Mouse (Mus musculus) bone marrow macrophage, adult 2 months (primary cell): ENCODE measurements around the gene Fam219a. TPM values are rescaled to one million over a fixed set of nuclear protein-coding genes. Genes with fewer than 3 reads are reported as not detected.
A peak's percentile ranks its signal among the peaks of the same experiment; 100 is the strongest.

Experiments used
- H3K27ac ChIP-seq: 2 replicates; pipeline ENCODE4 v1.5.1; 2012; ENCODE audit warnings: low read depth, low read length; ENCODE audit not compliant: insufficient read depth
- H3K4me1 ChIP-seq: 2 replicates; pipeline ENCODE4 v1.6.1; 2012; ENCODE audit warnings: low read length; ENCODE audit not compliant: control insufficient read depth, insufficient read depth
- H3K4me3 ChIP-seq: 2 replicates; pipeline ENCODE4 v1.5.1; 2012; ENCODE audit warnings: mild to moderate bottlenecking, low read length, moderate library complexity; ENCODE audit not compliant: insufficient read depth
- CTCF ChIP-seq: IDR thresholded peaks from 2 replicates; pipeline ENCODE4 v1.5.1; 2012; ENCODE audit warnings: low read depth, mild to moderate bottlenecking, low read length, moderate library complexity
- POLR2A ChIP-seq: IDR thresholded peaks from 2 replicates; pipeline ENCODE4 v1.6.1; 2012; ENCODE audit warnings: mild to moderate bottlenecking, low read depth, low read length, borderline replicate concordance
- polyA plus RNA-seq: library from polyadenylated mRNA; stranded (reverse); fragments of >200 nt; gene quantifications from 2 replicates; pipeline ENCODE4 v1.2.4, GENCODE M21; 2012; ENCODE audit not compliant: missing spikeins, insufficient read depth, insufficient read length

Gene Fam219a
- polyA plus RNA-seq, 1 experiment: 35.2 TPM

- no peaks in the 10 kb centered on the region for H3K4me1 ChIP-seq
- H3K4me3 ChIP-seq: no peak overlapping the region
- no peak overlapping the region for H3K27ac ChIP-seq
- TF ChIP-seq CTCF (no peak), POLR2A (no peak)
Observed at GRCm38 (mm10) chr4:41479456-41479804, 89.9 kb downstream of the Fam219a start.

- TF ChIP-seq POLR2A (no peak), CTCF (no peak)
- H3K27ac ChIP-seq: no peak overlapping the region
- no peaks in the 10 kb centered on the region for H3K4me1 ChIP-seq
- no peak overlapping the region for H3K4me3 ChIP-seq
Observed at GRCm38 (mm10) chr4:41478751-41479455, 90.4 kb downstream of the Fam219a start.

GRCm38 (mm10) chr4:41477648-41478160 lies 91.6 kb downstream of the Fam219a start:
- Histone ChIP-seq H3K4me1 (no peaks in the 10 kb centered on the region), H3K4me3 (no peak overlapping the region), H3K27ac (no peak overlapping the region)
- TF ChIP-seq CTCF (no peak), POLR2A (no peak)

- TF ChIP-seq CTCF (no peak), POLR2A (no peak)
- no peak overlapping the region for H3K27ac ChIP-seq
- peaks cover 5% of the 10 kb centered on the region for H3K4me1 ChIP-seq
- H3K4me3 ChIP-seq: no peak overlapping the region
Observed at GRCm38 (mm10) chr4:41471384-41471689, 98.0 kb downstream of the Fam219a start.

GRCm38 (mm10) chr4:41470684-41471383 lies 98.5 kb downstream of the Fam219a start:
- Histone ChIP-seq H3K27ac (no peak overlapping the region), H3K4me1 (peaks cover 7% of the 10 kb centered on the region), H3K4me3 (no peak overlapping the region)
- TF ChIP-seq CTCF (no peak), POLR2A (no peak)

- H3K4me1 ChIP-seq: peaks cover 8% of the 10 kb centered on the region
- TF ChIP-seq POLR2A (no peak), CTCF (no peak)
- H3K27ac ChIP-seq: no peak overlapping the region
- no peak overlapping the region for H3K4me3 ChIP-seq
Observed at GRCm38 (mm10) chr4:41470051-41470683, 99.2 kb downstream of the Fam219a start.

- TF ChIP-seq CTCF (no peak), POLR2A (no peak)
- Histone ChIP-seq H3K27ac (peak overlapping the region; percentile 58), H3K4me3 (peak overlapping the region; percentile 2; the same call in 1 of the 2 replicates), H3K4me1 (peaks cover 8% of the 10 kb centered on the region)
Observed at GRCm38 (mm10) chr4:41469199-41469598, 100.1 kb downstream of the Fam219a start.

- TF ChIP-seq CTCF (peak; percentile 11; the same call in 1 of the 2 replicates), POLR2A (no peak)
- H3K4me1 ChIP-seq: peaks cover 8% of the 10 kb centered on the region
- H3K27ac ChIP-seq: peak overlapping the region; percentile 58
- peak overlapping the region; percentile 2; the same call in 1 of the 2 replicates for H3K4me3 ChIP-seq
Observed at GRCm38 (mm10) chr4:41468396-41469080, 100.8 kb downstream of the Fam219a start.

Other genes starting within 250 kb of the Fam219a start
- 106 and 116 TPM in 2 replicates for gene Ubap1, start 220.5 kb downstream of the Fam219a start, polyA plus RNA-seq
- gene Kif24, start 104.7 kb downstream of the Fam219a start, polyA plus RNA-seq: 3.6 and 4.0 TPM in 2 replicates
- 28.7 and 29.4 TPM in 2 replicates for gene Nudt2, start 104.4 kb downstream of the Fam219a start, polyA plus RNA-seq
- 0.39 and 0.69 TPM in 2 replicates for gene AI464131, start 66.5 kb downstream of the Fam219a start, polyA plus RNA-seq
- 4.6 TPM in 1 of 2 replicates, not detected in the other for gene 1110017D15Rik, start 52.2 kb downstream of the Fam219a start, polyA plus RNA-seq
- not detected in 2 replicates for gene Dnaic1, start 237 bp upstream of the Fam219a start, polyA plus RNA-seq
- gene Enho, start 70.8 kb upstream of the Fam219a start, polyA plus RNA-seq: 1.0 and 1.5 TPM in 2 replicates
- gene Cntfr, start 127.6 kb upstream of the Fam219a start, polyA plus RNA-seq: not detected in 2 replicates
- gene Il11ra1, start 130.5 kb upstream of the Fam219a start, polyA plus RNA-seq: 36.8 and 43.2 TPM in 2 replicates
- 19.1 and 20.0 TPM in 2 replicates for gene Rpp25l, start 144.0 kb upstream of the Fam219a start, polyA plus RNA-seq
- 75.2 and 75.7 TPM in 2 replicates for gene Dctn3, start 153.6 kb upstream of the Fam219a start, polyA plus RNA-seq
- gene Arid3c, start 161.6 kb upstream of the Fam219a start, polyA plus RNA-seq: not detected in 2 replicates
- 30.4 and 34.5 TPM in 2 replicates for gene Galt, start 185.7 kb upstream of the Fam219a start, polyA plus RNA-seq
- gene Sigmar1, start 186.6 kb upstream of the Fam219a start, polyA plus RNA-seq: 52.7 and 60.0 TPM in 2 replicates
- gene Ccl27a, start 204.7 kb upstream of the Fam219a start, polyA plus RNA-seq: 13.3 and 15.4 TPM in 2 replicates